Mouse (Mus musculus) small intestine, adult 2 months (tissue): ENCODE data around the gene Kcnj2.

ENCODE experiments used
- CTCF ChIP-seq: fragments of 200-500 bp; IDR thresholded peaks from 2 replicates; pipeline ENCODE4 v1.5.1; 2012; ENCODE audit warnings: low read depth, mild to moderate bottlenecking, control low read depth, inconsistent platforms, low read length, moderate library complexity, mixed read lengths; ENCODE audit not compliant: insufficient replicate concordance, insufficient read length; ENCODE audit errors: extremely low read depth
- POLR2A ChIP-seq: fragments of 200-500 bp; IDR thresholded peaks from 2 replicates; pipeline ENCODE4 v1.6.1; 2012; ENCODE audit warnings: low read depth, mild to moderate bottlenecking, control low read depth, inconsistent platforms, low read length, moderate library complexity

DNA sequence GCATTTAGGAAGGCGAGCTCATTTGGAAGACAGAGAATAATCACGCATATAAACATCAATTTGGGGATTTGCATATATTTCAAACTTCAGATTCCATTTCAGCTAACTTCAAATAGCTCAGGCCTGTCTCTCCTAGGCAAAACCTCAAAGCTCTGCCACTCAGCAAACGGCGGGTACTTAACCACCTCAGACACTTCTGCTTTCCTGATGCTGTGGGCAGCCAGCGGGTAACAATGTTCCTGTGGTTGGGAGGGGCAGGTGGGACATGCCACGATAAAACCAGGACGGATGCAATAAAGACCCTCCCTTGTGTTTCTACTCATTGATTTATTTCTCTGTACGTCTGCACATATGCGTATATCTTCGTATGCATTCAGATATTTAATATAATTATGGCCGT, 12.1 kb downstream of the Kcnj2 start:
- TF ChIP-seq POLR2A, result no peak
- TF ChIP-seq CTCF, result no peak
